Mouse (Mus musculus): ENCODE data around the gene Ccdc162. TPM values are rescaled to one million over a fixed set of nuclear protein-coding genes. Genes with fewer than 3 reads are reported as not detected.

Ccdc162 gene
- polyA plus RNA-seq, 1 experiment from 2014 or later, result 2.9 TPM

DNA sequence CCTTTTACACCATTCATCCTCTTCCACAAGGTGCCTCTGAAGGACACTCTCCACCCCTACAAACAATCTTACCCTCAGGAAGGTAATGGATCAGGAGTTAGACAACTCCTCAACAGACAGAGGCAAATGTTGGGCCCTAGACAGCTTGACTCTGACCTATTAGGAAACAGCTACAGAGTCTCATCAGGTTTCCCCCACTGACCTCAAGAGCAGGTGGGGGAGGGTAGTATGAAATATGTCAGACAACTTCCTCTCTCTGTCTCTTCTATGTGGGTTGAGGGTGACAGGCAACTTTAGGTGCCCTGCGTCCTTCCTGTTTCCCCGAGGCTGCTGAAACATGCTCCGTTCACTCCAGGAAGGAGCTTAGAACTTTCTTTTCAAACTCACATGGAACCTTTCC, 120.9 kb downstream of the Ccdc162 start:
- no peaks in the 10 kb centered on the region for H3K9me3 ChIP-seq (replicated peaks)
- H3K27me3 ChIP-seq, result no peaks in the 10 kb centered on the region
- no peaks in the 10 kb centered on the region for H3K36me3 ChIP-seq
- ATAC-seq (ENCODE audit: insufficient number of reproducible peaks, low FRiP score, low TSS enrichment, low read depth), result no peak
- no peak overlapping the region for H3K9ac ChIP-seq
- H3K27ac ChIP-seq (replicated peaks), result peak overlapping the region; percentile 71; the same call in 1 of the 2 replicates
- peaks cover 24% of the 10 kb centered on the region for H3K4me1 ChIP-seq
- H3K4me2 ChIP-seq (replicated peaks), result no peak overlapping the region
- no peak overlapping the region for H3K4me3 ChIP-seq (replicated peaks)
- 62% methylated on average over 3 of the region's 3 CpGs for WGBS

DNA sequence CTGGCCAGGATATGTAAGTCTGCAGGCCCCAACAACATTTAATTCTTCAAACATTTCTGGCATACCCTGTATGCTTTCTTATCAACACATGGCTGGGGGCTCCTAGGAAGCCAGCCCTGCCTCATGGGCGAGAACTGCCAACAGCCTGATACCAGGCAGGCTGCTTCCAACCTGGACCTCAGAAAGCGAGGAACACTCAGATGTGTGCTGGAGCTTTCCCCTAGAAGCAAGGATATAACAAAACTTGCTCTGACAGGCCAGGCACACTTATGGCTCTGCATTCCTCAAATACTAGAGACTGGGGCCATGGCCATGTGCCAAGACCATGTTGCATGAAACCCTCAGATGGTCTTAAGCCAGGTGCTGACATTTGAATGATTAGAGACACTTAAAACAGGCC, 121.5 kb downstream of the Ccdc162 start:
- Histone ChIP-seq H3K9ac (no peak overlapping the region), H3K4me3 (replicated peaks) (no peak overlapping the region), H3K4me1 (peaks cover 24% of the 10 kb centered on the region), H3K9me3 (replicated peaks) (no peaks in the 10 kb centered on the region), H3K4me2 (replicated peaks) (no peak overlapping the region), H3K36me3 (no peaks in the 10 kb centered on the region), H3K27ac (replicated peaks) (peak overlapping the region; percentile 76), H3K27me3 (no peaks in the 10 kb centered on the region)
- WGBS, result 31% methylated on average over 2 of the region's 2 CpGs
- ATAC-seq (ENCODE audit: insufficient number of reproducible peaks, low FRiP score, low TSS enrichment, low read depth), result no peak

DNA sequence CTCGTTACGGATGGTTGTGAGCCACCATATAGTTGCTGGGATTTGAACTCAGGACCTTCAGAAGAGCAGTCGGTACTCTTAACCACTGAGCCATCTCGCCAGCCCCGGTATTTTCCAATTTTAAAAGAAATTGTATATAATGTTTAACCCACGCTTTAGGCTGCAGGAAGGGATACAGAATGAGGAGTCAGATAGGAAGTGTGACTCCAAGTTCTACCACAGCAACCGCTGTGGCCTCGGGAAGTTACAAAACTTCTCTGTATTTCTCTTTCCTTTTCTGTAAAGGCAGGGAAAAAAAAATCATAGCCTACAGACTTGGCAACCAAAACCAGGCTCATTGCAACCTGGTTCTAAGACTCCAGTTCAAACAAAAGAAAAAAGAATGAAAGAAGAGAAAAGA, 122.0 kb downstream of the Ccdc162 start:
- H3K27me3 ChIP-seq, result no peaks in the 10 kb centered on the region
- 77% methylated on average over 8 of the region's 8 CpGs for WGBS
- no peak for ATAC-seq (ENCODE audit: insufficient number of reproducible peaks, low FRiP score, low TSS enrichment, low read depth)
- no peak overlapping the region for H3K9ac ChIP-seq
- peaks cover 24% of the 10 kb centered on the region for H3K4me1 ChIP-seq
- no peak overlapping the region for H3K4me2 ChIP-seq (replicated peaks)
- no peaks in the 10 kb centered on the region for H3K36me3 ChIP-seq
- H3K4me3 ChIP-seq (replicated peaks), result no peak overlapping the region
- no peaks in the 10 kb centered on the region for H3K9me3 ChIP-seq (replicated peaks)
- H3K27ac ChIP-seq (replicated peaks), result 0 out of 2 replicates have a peak overlapping the region, but pooled peaks have one; percentile 8

DNA sequence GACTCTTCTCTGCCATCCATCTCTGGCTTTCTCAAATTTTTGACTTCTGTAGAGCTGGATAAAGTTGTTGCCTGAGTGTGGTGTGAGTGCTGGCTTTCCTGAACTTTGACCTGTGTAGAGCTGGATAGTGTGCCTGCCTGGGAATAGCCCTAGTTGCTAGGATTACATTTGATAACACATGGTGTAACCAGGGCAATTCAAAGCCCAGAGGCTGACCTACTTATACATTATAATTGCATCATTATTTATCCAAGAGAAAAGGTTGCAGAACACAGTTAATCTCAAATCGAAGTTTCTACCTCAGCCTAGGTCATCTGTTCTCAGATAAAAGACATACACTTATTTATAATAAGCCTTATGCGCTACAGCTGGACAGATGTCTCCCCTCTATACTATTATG, 127.8 kb downstream of the Ccdc162 start:
- H3K4me1 ChIP-seq, result no peaks in the 10 kb centered on the region
- ATAC-seq (ENCODE audit: insufficient number of reproducible peaks, low FRiP score, low TSS enrichment, low read depth), result no peak
- H3K36me3 ChIP-seq, result no peaks in the 10 kb centered on the region
- no peak overlapping the region for H3K4me3 ChIP-seq (replicated peaks)
- no peak overlapping the region for H3K9ac ChIP-seq
- no peaks in the 10 kb centered on the region for H3K27me3 ChIP-seq
- no peak overlapping the region for H3K27ac ChIP-seq (replicated peaks)
- no peaks in the 10 kb centered on the region for H3K9me3 ChIP-seq (replicated peaks)
- H3K4me2 ChIP-seq (replicated peaks), result no peak overlapping the region
- 89% methylated on average over 2 of the region's 2 CpGs for WGBS

DNA sequence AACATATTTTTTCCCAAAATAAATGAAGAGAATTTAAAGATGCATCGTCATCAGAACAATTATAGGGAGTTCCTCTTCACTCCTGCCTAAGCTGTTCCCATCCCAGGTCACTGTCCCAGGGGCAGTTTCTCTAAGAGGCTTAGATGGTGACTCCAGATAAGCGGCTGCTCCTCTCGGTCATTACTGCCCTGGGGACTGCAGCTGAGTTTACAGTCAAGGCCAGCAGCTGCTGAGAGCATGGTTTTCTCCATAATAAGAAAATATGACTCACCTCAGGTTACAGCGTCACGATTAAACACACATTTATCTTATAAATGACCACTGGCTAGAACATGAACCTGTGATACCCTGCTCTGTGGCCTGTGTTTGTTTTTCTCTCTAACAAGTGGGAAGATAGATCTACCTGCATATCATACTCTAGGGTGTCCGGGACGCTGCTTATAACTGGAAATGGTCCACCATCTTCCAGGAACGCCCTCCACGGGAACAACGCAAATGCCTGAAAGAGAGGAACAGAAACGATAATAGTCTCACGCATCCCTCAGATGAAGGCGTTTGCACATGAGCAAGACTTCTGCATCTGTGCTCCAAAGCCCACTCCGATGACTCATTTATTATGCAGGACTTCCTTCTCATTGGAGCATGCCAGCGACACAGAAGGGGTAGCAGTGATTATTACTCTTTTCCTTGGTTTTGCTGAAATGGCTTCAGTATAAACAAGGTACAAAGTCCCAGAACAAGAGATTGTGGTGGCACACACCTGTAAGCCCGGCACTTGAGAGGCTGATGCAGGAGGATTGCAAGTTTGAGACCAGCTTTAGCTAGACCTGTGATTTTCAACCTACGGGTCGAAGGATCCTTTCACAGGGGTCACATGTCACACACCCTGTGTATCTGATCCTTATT, 129.2 kb downstream of the Ccdc162 start:
- H3K36me3 ChIP-seq, result no peaks in the 10 kb centered on the region

DNA sequence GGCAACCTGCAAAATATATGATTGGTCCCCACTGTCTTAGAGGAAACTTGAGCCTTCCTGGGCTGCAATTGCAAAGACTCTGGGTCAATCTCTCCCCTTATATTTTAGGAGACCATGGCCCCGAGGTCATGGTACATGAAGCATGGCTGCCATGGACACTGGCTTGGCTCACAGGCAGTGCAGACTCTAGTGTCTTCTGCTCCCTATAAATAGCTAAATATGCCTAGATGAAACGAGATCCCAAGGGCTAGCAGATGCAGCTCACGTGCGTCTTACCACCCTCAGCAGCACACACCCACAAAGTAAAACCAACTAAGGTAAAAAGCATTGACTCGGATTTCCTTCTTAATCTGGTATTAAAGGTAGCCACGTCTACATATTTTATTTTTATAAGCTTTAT, 133.1 kb downstream of the Ccdc162 start:
- Histone ChIP-seq H3K4me3 (replicated peaks) (no peak overlapping the region), H3K27ac (replicated peaks) (peak overlapping the region; percentile 48), H3K9ac (no peak overlapping the region), H3K9me3 (replicated peaks) (no peaks in the 10 kb centered on the region), H3K4me2 (replicated peaks) (no peak overlapping the region), H3K4me1 (0 out of 2 replicates have a peak, but pooled peaks cover 7% of the 10 kb centered on the region), H3K27me3 (no peaks in the 10 kb centered on the region), H3K36me3 (no peaks in the 10 kb centered on the region)
- 32% methylated on average over 6 of the region's 6 CpGs for WGBS
- peak; percentile 57; the same call in 1 of the 2 replicates for ATAC-seq (ENCODE audit: insufficient number of reproducible peaks, low FRiP score, low TSS enrichment, low read depth)

More for the DNA sequence above, 129.2 kb downstream of the Ccdc162 start:
- H3K4me2 ChIP-seq (replicated peaks), result no peak overlapping the region
- H3K4me3 ChIP-seq (replicated peaks), result no peak overlapping the region
- 76% methylated on average over 18 of the region's 18 CpGs for WGBS
- no peak overlapping the region for H3K9ac ChIP-seq
- no peaks in the 10 kb centered on the region for H3K27me3 ChIP-seq
- no peaks in the 10 kb centered on the region for H3K9me3 ChIP-seq (replicated peaks)
- ATAC-seq (ENCODE audit: insufficient number of reproducible peaks, low FRiP score, low TSS enrichment, low read depth), result no peak
- H3K4me1 ChIP-seq, result 0 out of 2 replicates have a peak, but pooled peaks cover 7% of the 10 kb centered on the region
- no peak overlapping the region for H3K27ac ChIP-seq (replicated peaks)

DNA sequence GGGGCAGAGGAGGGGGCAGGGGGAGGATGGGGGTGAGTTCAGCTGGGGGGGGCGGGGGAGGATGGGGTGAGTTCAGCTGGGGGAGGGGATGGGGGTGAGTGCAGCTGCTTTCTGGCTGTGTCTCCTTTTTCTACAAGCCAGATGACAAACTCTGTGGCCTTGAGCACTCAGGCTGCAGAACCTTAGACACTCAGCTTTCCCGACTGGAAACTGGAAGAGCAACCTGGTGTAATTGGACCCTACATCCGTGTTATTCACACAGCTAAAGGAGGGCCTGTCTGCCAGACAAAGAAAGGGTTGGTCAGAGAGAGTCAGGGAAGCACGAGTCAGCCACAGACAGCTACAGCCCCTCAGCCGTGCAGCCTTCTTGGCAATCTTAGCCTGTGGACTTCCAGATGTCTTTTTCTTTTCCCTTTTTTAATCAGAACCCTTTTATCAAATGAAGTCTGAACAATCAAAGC, 133.5 kb downstream of the Ccdc162 start:
- WGBS, result under 1% methylated on average over 4 of the region's 5 CpGs
- Histone ChIP-seq H3K4me3 (replicated peaks) (no peak overlapping the region), H3K4me1 (0 out of 2 replicates have a peak, but pooled peaks cover 7% of the 10 kb centered on the region), H3K27ac (replicated peaks) (peak overlapping the region; percentile 48), H3K9ac (no peak overlapping the region), H3K27me3 (no peaks in the 10 kb centered on the region), H3K4me2 (replicated peaks) (no peak overlapping the region), H3K9me3 (replicated peaks) (no peaks in the 10 kb centered on the region), H3K36me3 (no peaks in the 10 kb centered on the region)
- ATAC-seq (ENCODE audit: insufficient number of reproducible peaks, low FRiP score, low TSS enrichment, low read depth), result peak; percentile 75

DNA sequence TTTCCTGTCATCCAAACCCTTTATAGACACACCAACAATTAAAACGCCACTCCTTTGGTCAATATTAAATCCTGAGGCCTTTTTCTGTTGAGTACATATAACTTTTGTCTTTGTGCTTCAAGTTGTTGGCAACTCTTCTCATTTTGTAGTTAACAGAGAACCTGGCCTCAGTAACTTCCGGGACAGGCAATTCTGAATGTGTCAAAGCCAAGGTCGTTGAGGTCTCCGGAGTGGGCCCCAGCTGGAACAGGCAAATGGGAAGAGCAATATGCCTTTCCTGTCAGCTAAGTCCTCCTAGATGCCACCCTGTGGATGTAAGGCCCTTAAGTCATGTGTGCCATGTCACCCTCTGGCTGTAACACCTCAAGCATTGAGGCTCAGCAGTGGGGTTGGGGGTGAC, 136.0 kb downstream of the Ccdc162 start:
- no peak for ATAC-seq (ENCODE audit: insufficient number of reproducible peaks, low FRiP score, low TSS enrichment, low read depth)
- H3K9ac ChIP-seq, result no peak overlapping the region
- no peak overlapping the region for H3K4me3 ChIP-seq (replicated peaks)
- no peaks in the 10 kb centered on the region for H3K36me3 ChIP-seq
- no peaks in the 10 kb centered on the region for H3K27me3 ChIP-seq
- H3K4me2 ChIP-seq (replicated peaks), result no peak overlapping the region
- H3K9me3 ChIP-seq (replicated peaks), result no peaks in the 10 kb centered on the region
- no peak overlapping the region for H3K27ac ChIP-seq (replicated peaks)
- 71% methylated on average over 4 of the region's 4 CpGs for WGBS
- H3K4me1 ChIP-seq, result 0 out of 2 replicates have a peak, but pooled peaks cover 7% of the 10 kb centered on the region

DNA sequence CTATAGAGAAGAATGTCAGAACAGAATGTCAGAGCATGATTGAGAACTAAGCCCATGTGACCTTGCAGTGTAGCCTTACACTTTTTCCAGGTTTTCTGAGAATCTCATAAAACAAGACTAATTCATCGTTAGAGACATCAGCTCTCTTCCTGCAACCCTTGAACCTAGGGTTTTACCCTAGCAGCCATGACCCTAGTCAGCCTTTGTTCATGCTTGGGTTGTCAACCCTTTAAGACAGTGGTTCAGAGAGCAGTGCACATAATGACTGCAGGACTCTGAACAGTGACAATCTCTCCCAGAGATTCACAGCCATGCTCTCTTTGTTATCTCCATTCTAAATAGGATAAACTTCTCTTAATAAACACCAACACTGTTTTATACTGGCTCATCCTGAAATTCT, 137.9 kb downstream of the Ccdc162 start:
- no peaks in the 10 kb centered on the region for H3K9me3 ChIP-seq (replicated peaks)
- 59% methylated on average over 1 of the region's 1 CpGs for WGBS
- H3K36me3 ChIP-seq, result no peaks in the 10 kb centered on the region
- no peak overlapping the region for H3K9ac ChIP-seq
- ATAC-seq (ENCODE audit: insufficient number of reproducible peaks, low FRiP score, low TSS enrichment, low read depth), result no peak
- H3K4me1 ChIP-seq, result 0 out of 2 replicates have a peak, but pooled peaks cover 7% of the 10 kb centered on the region
- H3K27ac ChIP-seq (replicated peaks), result no peak overlapping the region
- H3K27me3 ChIP-seq, result no peaks in the 10 kb centered on the region
- H3K4me2 ChIP-seq (replicated peaks), result no peak overlapping the region
- no peak overlapping the region for H3K4me3 ChIP-seq (replicated peaks)

DNA sequence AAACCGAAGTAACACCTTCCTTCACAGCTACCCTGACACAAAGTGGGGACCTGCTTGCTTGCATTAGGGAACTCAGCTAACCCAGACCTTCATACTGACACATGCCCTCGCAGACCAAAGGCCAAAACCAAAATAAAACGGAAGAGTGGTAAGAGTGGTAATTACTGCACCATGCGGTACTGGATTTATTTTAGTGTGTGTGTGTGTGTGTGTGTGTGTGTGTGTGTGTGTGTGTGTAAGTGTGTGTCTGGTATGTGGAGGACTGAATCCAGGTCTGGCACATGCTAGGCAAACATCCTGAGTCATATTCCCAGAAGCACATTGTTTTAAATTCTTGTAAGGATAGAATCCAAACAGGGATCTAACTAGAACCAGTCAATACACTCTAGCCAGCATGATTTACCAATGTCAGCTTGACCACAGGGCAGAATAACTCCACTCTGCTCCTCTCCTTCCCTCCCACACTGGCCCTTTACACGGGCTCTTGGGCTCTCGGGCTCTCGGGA, 140.1 kb downstream of the Ccdc162 start:
- Histone ChIP-seq H3K27me3 (no peaks in the 10 kb centered on the region), H3K9me3 (replicated peaks) (no peaks in the 10 kb centered on the region), H3K4me3 (replicated peaks) (no peak overlapping the region), H3K4me2 (replicated peaks) (no peak overlapping the region), H3K27ac (replicated peaks) (peak overlapping the region; percentile 17; the same call in 1 of the 2 replicates), H3K9ac (no peak overlapping the region), H3K4me1 (peaks cover 13% of the 10 kb centered on the region; the same call in 1 of the 2 replicates), H3K36me3 (no peaks in the 10 kb centered on the region)
- ATAC-seq (ENCODE audit: insufficient number of reproducible peaks, low FRiP score, low TSS enrichment, low read depth), result no peak
- WGBS, result 67% methylated on average over 7 of the region's 7 CpGs

DNA sequence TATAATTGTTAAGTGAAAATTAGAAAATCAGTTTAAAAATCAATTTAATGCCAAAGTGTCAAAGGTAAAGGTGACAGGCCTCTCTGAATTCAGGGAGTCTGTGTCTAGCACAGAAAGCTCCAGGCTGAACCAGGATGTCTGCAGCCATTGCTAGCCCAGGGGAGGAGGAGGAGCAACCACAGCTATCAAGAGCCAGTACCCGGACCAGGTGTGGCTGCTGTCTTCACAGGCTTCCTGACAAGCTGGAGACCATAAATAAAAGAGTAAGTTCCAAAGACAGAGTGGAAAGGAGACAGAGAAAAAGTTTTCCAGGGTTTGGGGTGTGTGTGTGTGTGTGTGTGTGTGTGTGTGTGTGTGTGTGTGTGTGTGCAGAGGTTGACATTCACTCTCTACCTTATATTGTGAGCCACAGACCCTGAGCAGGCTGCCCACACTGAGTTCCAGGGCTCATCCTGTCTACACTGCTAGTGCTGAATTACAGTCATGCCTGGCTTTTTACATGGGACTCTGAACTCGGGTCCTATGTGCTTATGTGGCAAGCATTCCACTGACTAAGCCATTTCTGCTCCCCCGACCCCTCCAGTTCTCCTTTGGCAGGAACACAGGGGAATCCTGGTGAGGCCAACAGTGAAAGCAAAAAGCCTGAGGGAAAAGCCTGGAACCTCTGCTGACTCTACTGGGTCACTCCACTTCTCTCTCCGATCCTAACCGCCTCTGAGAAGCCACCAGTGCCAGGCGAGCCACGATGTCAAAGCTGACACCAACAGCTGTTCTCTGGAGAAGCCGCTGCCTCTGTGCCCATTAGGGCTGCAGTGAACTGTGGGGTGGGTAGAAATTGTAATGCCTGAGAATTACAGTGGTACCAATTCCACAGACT, 140.7 kb downstream of the Ccdc162 start:
- H3K4me2 ChIP-seq (replicated peaks), result no peak overlapping the region
- H3K4me3 ChIP-seq (replicated peaks), result no peak overlapping the region
- peaks cover 13% of the 10 kb centered on the region; the same call in 1 of the 2 replicates for H3K4me1 ChIP-seq
- H3K27me3 ChIP-seq, result no peaks in the 10 kb centered on the region
- H3K27ac ChIP-seq (replicated peaks), result peak overlapping the region; percentile 17
- H3K36me3 ChIP-seq, result no peaks in the 10 kb centered on the region
- peak; percentile 32 for ATAC-seq (ENCODE audit: insufficient number of reproducible peaks, low FRiP score, low TSS enrichment, low read depth)
- H3K9ac ChIP-seq, result no peak overlapping the region
- no peaks in the 10 kb centered on the region for H3K9me3 ChIP-seq (replicated peaks)
- WGBS, result 53% methylated on average over 8 of the region's 8 CpGs
